Mouse (Mus musculus): ENCODE data around the gene Tctex1d4.

DNA sequence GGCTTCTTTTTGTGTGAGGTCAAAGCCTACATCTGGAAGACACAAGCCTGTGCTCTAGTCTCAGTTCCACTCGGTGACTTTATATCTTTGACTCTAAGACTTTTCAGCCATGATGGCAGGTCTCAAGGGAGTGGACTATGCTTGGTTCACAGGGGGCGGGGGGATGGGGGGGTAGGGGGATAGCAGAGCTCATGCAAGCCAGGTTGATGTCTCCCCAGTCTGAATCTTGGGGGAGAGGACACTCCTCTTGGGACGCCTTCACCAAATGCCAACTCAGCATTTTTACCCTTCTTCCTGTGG, 2.4 kb upstream of the Tctex1d4 start:
- TF ChIP-seq CTCF (IDR thresholded peaks at IDR 0.05) (no peak), POLR2A (IDR thresholded peaks at IDR 0.05; ENCODE audit: insufficient read depth, low read depth, low read length) (no peak), EP300 (IDR thresholded peaks at IDR 0.05; ENCODE audit: insufficient read depth, low read depth, low read length) (no peak)

Measured in heart, adult 2 months (tissue).